Mouse (Mus musculus): ENCODE measurements around the gene Ccdc194. TPM values are rescaled to one million over a fixed set of nuclear protein-coding genes. Genes with fewer than 3 reads are reported as not detected.
"Not testable (repeated sequence)": the region's sequence is repeated elsewhere in the genome, so short reads cannot be mapped to it uniquely, and the experiment has no call there.

The Ccdc194 gene
- polyA plus RNA-seq, 1 experiment from 2014 or later, result 0.13 TPM

GRCm38 (mm10) chr8:71527162-71527870 lies 1.8 kb upstream of the Ccdc194 start:
- H3K9me3 ChIP-seq (replicated peaks), result no peaks in the 10 kb centered on the region

GRCm38 (mm10) chr8:71526272-71526671 lies 761 bp upstream of the Ccdc194 start:
- Histone ChIP-seq H3K27me3 (replicated peaks) (peaks cover 53% of the 10 kb centered on the region), H3K4me1 (peaks cover 13% of the 10 kb centered on the region; the same call in 1 of the 2 replicates), H3K4me3 (replicated peaks) (no peak overlapping the region), H3K9me3 (replicated peaks) (no peaks in the 10 kb centered on the region), H3K4me2 (no peak overlapping the region), H3K36me3 (no peaks in the 10 kb centered on the region), H3K9ac (replicated peaks) (no peak overlapping the region), H3K27ac (replicated peaks) (no peak overlapping the region)
- ATAC-seq (ENCODE audit: low FRiP score), result no peak
- WGBS, result 11% methylated on average over 6 of the region's 6 CpGs

More at GRCm38 (mm10) chr8:71527162-71527870, 1.8 kb upstream of the Ccdc194 start:
- Histone ChIP-seq H3K9ac (replicated peaks) (no peak overlapping the region), H3K27ac (replicated peaks) (no peak overlapping the region), H3K4me3 (replicated peaks) (no peak overlapping the region), H3K36me3 (no peaks in the 10 kb centered on the region), H3K4me1 (0 out of 2 replicates have a peak, but pooled peaks cover 5% of the 10 kb centered on the region), H3K4me2 (no peak overlapping the region), H3K27me3 (replicated peaks) (peaks cover 51% of the 10 kb centered on the region)
- WGBS, result 46% methylated on average over 3 of the region's 3 CpGs
- ATAC-seq (ENCODE audit: low FRiP score), result no peak

- no peak overlapping the region for H3K27ac ChIP-seq (replicated peaks)
- ATAC-seq (ENCODE audit: low FRiP score), result peak; percentile 84
- H3K9ac ChIP-seq (replicated peaks), result no peak overlapping the region
- H3K9me3 ChIP-seq (replicated peaks), result no peaks in the 10 kb centered on the region
- H3K4me2 ChIP-seq, result peak overlapping the region; percentile 35
- WGBS, result 6% methylated on average over 17 of the region's 17 CpGs
- H3K36me3 ChIP-seq, result no peaks in the 10 kb centered on the region
- no peak overlapping the region for H3K4me3 ChIP-seq (replicated peaks)
- H3K4me1 ChIP-seq, result peaks cover 16% of the 10 kb centered on the region; the same call in 1 of the 2 replicates
- H3K27me3 ChIP-seq (replicated peaks), result peaks cover 45% of the 10 kb centered on the region
Observed at GRCm38 (mm10) chr8:71521634-71522033, 3.9 kb downstream of the Ccdc194 start.

- ATAC-seq (ENCODE audit: low FRiP score); H3K4me2 ChIP-seq; H3K27ac ChIP-seq (replicated peaks); H3K4me3 ChIP-seq (replicated peaks); H3K9ac ChIP-seq (replicated peaks); H3K9me3 ChIP-seq (replicated peaks); H3K36me3 ChIP-seq: not testable (repeated sequence)
- WGBS, result 39% methylated on average over 9 of the region's 10 CpGs
- H3K4me1 ChIP-seq, result peaks cover 10% of the 10 kb centered on the region; the same call in 1 of the 2 replicates
- peaks cover 23% of the 10 kb centered on the region for H3K27me3 ChIP-seq (replicated peaks)
Observed at GRCm38 (mm10) chr8:71519037-71519825, 6.3 kb downstream of the Ccdc194 start.

GRCm38 (mm10) chr8:71516786-71517185 lies 8.7 kb downstream of the Ccdc194 start:
- H3K4me3 ChIP-seq (replicated peaks), result no peak overlapping the region
- H3K27ac ChIP-seq (replicated peaks), result no peak overlapping the region
- WGBS, result 15% methylated on average over 6 of the region's 6 CpGs
- peaks cover 8% of the 10 kb centered on the region; the same call in 1 of the 2 replicates for H3K4me1 ChIP-seq
- no peak overlapping the region for H3K9ac ChIP-seq (replicated peaks)
- H3K36me3 ChIP-seq, result no peaks in the 10 kb centered on the region
- H3K4me2 ChIP-seq, result no peak overlapping the region
- peaks cover 8% of the 10 kb centered on the region for H3K27me3 ChIP-seq (replicated peaks)
- ATAC-seq (ENCODE audit: low FRiP score), result no peak
- H3K9me3 ChIP-seq (replicated peaks), result no peaks in the 10 kb centered on the region

- H3K9me3 ChIP-seq (replicated peaks), result no peaks in the 10 kb centered on the region
- peaks cover 14% of the 10 kb centered on the region for H3K27me3 ChIP-seq (replicated peaks)
- ATAC-seq (ENCODE audit: low FRiP score), result no peak
- no peaks in the 10 kb centered on the region for H3K36me3 ChIP-seq
- no peak overlapping the region for H3K27ac ChIP-seq (replicated peaks)
- 0 out of 2 replicates have a peak, but pooled peaks cover 3% of the 10 kb centered on the region for H3K4me1 ChIP-seq
- H3K9ac ChIP-seq (replicated peaks), result no peak overlapping the region
- 67% methylated on average over 5 of the region's 5 CpGs for WGBS
- H3K4me3 ChIP-seq (replicated peaks), result no peak overlapping the region
- H3K4me2 ChIP-seq, result no peak overlapping the region
Observed at GRCm38 (mm10) chr8:71515043-71515442, 10.5 kb downstream of the Ccdc194 start.

- Histone ChIP-seq H3K9me3 (replicated peaks) (no peaks in the 10 kb centered on the region), H3K27me3 (replicated peaks) (peaks cover 31% of the 10 kb centered on the region), H3K4me2 (no peak overlapping the region), H3K9ac (replicated peaks) (no peak overlapping the region), H3K4me3 (replicated peaks) (no peak overlapping the region), H3K36me3 (no peaks in the 10 kb centered on the region), H3K4me1 (peaks cover 5% of the 10 kb centered on the region; the same call in 1 of the 2 replicates), H3K27ac (replicated peaks) (no peak overlapping the region)
- WGBS, result 70% methylated on average over 15 of the region's 15 CpGs
- no peak for ATAC-seq (ENCODE audit: low FRiP score)
Observed at GRCm38 (mm10) chr8:71513018-71513754, 12.3 kb downstream of the Ccdc194 start.

GRCm38 (mm10) chr8:71511644-71512043 lies 13.9 kb downstream of the Ccdc194 start, which contains the start of gene Plvap:
Gene Plvap (minus strand): TSS chr8:71511752.
- no peak within 1 kb of the TSS for H3K4me2 ChIP-seq
- H3K27me3 ChIP-seq (replicated peaks), result peaks cover 46% of the 10 kb centered on the region
- 62% methylated on average over 14 of the region's 14 CpGs for WGBS
- H3K36me3 ChIP-seq, result no peaks in the 10 kb centered on the region
- peaks cover 17% of the 10 kb centered on the region for H3K4me1 ChIP-seq
- H3K27ac ChIP-seq (replicated peaks), result no peak within 1 kb of the TSS
- no peaks in the 10 kb centered on the region for H3K9me3 ChIP-seq (replicated peaks)
- ATAC-seq (ENCODE audit: low FRiP score), result no peak
- H3K9ac ChIP-seq (replicated peaks), result no peak within 1 kb of the TSS
- no peak within 1 kb of the TSS for H3K4me3 ChIP-seq (replicated peaks)

GRCm38 (mm10) chr8:71509316-71509715 lies 16.2 kb downstream of the Ccdc194 start:
- H3K27ac ChIP-seq (replicated peaks), result no peak overlapping the region
- 70% methylated on average over 2 of the region's 2 CpGs for WGBS
- peaks cover 17% of the 10 kb centered on the region for H3K4me1 ChIP-seq
- no peak overlapping the region for H3K4me2 ChIP-seq
- no peak for ATAC-seq (ENCODE audit: low FRiP score)
- H3K9ac ChIP-seq (replicated peaks), result no peak overlapping the region
- H3K36me3 ChIP-seq, result no peaks in the 10 kb centered on the region
- no peak overlapping the region for H3K4me3 ChIP-seq (replicated peaks)
- H3K9me3 ChIP-seq (replicated peaks), result no peaks in the 10 kb centered on the region
- peaks cover 68% of the 10 kb centered on the region for H3K27me3 ChIP-seq (replicated peaks)

GRCm38 (mm10) chr8:71507589-71508104 lies 17.9 kb downstream of the Ccdc194 start:
- Histone ChIP-seq H3K4me1 (peaks cover 17% of the 10 kb centered on the region), H3K4me3 (replicated peaks) (peak overlapping the region; percentile 42), H3K27me3 (replicated peaks) (peaks cover 68% of the 10 kb centered on the region), H3K36me3 (no peaks in the 10 kb centered on the region), H3K4me2 (peak overlapping the region; percentile 66), H3K9me3 (replicated peaks) (no peaks in the 10 kb centered on the region), H3K9ac (replicated peaks) (peak overlapping the region; percentile 34), H3K27ac (replicated peaks) (no peak overlapping the region)
- WGBS, result under 1% methylated on average over 61 of the region's 61 CpGs
- ATAC-seq (ENCODE audit: low FRiP score), result peak; percentile 88

- peaks cover 61% of the 10 kb centered on the region for H3K27me3 ChIP-seq (replicated peaks)
- no peak for ATAC-seq (ENCODE audit: low FRiP score)
- H3K4me2 ChIP-seq, result no peak overlapping the region
- WGBS, result 82% methylated on average over 4 of the region's 4 CpGs
- H3K9ac ChIP-seq (replicated peaks), result no peak overlapping the region
- no peak overlapping the region for H3K4me3 ChIP-seq (replicated peaks)
- H3K36me3 ChIP-seq, result no peaks in the 10 kb centered on the region
- H3K27ac ChIP-seq (replicated peaks), result no peak overlapping the region
- no peaks in the 10 kb centered on the region for H3K9me3 ChIP-seq (replicated peaks)
- H3K4me1 ChIP-seq, result peaks cover 17% of the 10 kb centered on the region
Observed at GRCm38 (mm10) chr8:71505979-71506378, 19.5 kb downstream of the Ccdc194 start.

Measured in neural tube, embryonic 15.5 days (tissue).